Comparison of ENCODE assay signal across 15 mouse cellular contexts in genomic region chr17:64208152-64208855, GRCm38 (mm10).
"Had no signal": no experiment of that assay in that cellular context is flagged by ENCODE, and none has a peak within 500 bp of the region (broad histone marks: within the 10 kb centered on the region; RNA-seq: fewer than 3 reads in every experiment).

No protein-coding gene starts in this region.

- H3K9me3 ChIP-seq: liver, embryonic 15.5 days; midbrain, embryonic 13.5 days; neural tube, embryonic 12.5 days had no signal

- DNase-seq: kidney, postnatal 10 days; kidney, postnatal 4 days; left cerebral cortex, postnatal 4 days; lung, adult 2 months; lung, postnatal 10 days; retina, postnatal 1 day; right cerebral cortex, postnatal 4 days; spleen, adult 18-20 months; thymus, postnatal 4 days had no signal

- H3K4me1 ChIP-seq: liver, embryonic 15.5 days; midbrain, embryonic 13.5 days; neural tube, embryonic 12.5 days had no signal

- H3K27me3 ChIP-seq: liver, embryonic 15.5 days; midbrain, embryonic 13.5 days; neural tube, embryonic 12.5 days had no signal

- ATAC-seq: midbrain, embryonic 13.5 days had no signal

- H3K4me3 ChIP-seq: layer of hippocampus, adult 2 months; liver, embryonic 15.5 days; midbrain, embryonic 13.5 days; neural tube, embryonic 12.5 days had no signal

- H3K9ac ChIP-seq: liver, embryonic 15.5 days; midbrain, embryonic 13.5 days; neural tube, embryonic 12.5 days had no signal

- H3K27ac ChIP-seq: layer of hippocampus, adult 2 months; liver, embryonic 15.5 days; macrophage; neural tube, embryonic 12.5 days had no signal

- H3K36me3 ChIP-seq: liver, embryonic 15.5 days; midbrain, embryonic 13.5 days; neural tube, embryonic 12.5 days had no signal

- H3K4me2 ChIP-seq: liver, embryonic 11.5 days; liver, embryonic 15.5 days; midbrain, embryonic 13.5 days; neural tube, embryonic 12.5 days had no signal
